Mouse (Mus musculus) brain, embryonic 14.5 days (tissue): ENCODE measurements around the gene Hcn2. TPM values are rescaled to one million over a fixed set of nuclear protein-coding genes. Genes with fewer than 3 reads are reported as not detected.
"Not testable (repeated sequence)": the region's sequence is repeated elsewhere in the genome, so short reads cannot be mapped to it uniquely, and the experiment has no call there.

Experiments
- DNase-seq: peaks from one replicate; pipeline ENCODE4 v3.0.0-alpha.2; 2011; ENCODE audit warnings: low read depth
- CTCF ChIP-seq: fragments of 200-500 bp; IDR thresholded peaks from 2 replicates; pipeline ENCODE4 v1.5.1; 2012; ENCODE audit warnings: inconsistent platforms, mild to moderate bottlenecking, moderate library complexity, borderline replicate concordance; ENCODE audit not compliant: insufficient read depth, insufficient read length; ENCODE audit errors: extremely low read depth
- POLR2A ChIP-seq: fragments of 200-500 bp; IDR thresholded peaks from 2 replicates; pipeline ENCODE4 v1.6.1; 2012; ENCODE audit warnings: mild to moderate bottlenecking, inconsistent platforms, borderline replicate concordance; ENCODE audit not compliant: poor library complexity, insufficient read depth, insufficient read length, severe bottlenecking; ENCODE audit errors: extremely low read depth
- polyA plus RNA-seq: library from polyadenylated mRNA; depleted of rRNA; stranded (reverse); fragments of >200 nt; gene quantifications from 2 replicates; pipeline ENCODE4 v1.2.3, GENCODE M21; 2012

Hcn2 gene
- polyA plus RNA-seq, 1 experiment, result 16.1 TPM

- no peak for DNase-seq
- TF ChIP-seq POLR2A (no peak), CTCF (no peak)
Measured at GRCm38 (mm10) chr10:79691986-79692548, 24.4 kb upstream of the Hcn2 start.

GRCm38 (mm10) chr10:79693580-79694378 is 22.7 kb upstream of the Hcn2 start:
- no peak for DNase-seq
- TF ChIP-seq CTCF, result no peak
- no peak for TF ChIP-seq POLR2A

- no peak for DNase-seq
- no peak for TF ChIP-seq POLR2A
- no peak for TF ChIP-seq CTCF
Measured at GRCm38 (mm10) chr10:79694379-79694655, 22.1 kb upstream of the Hcn2 start.

GRCm38 (mm10) chr10:79695231-79696128 is 21.0 kb upstream of the Hcn2 start:
- peak; percentile 78 for DNase-seq
- peak; percentile 83 for TF ChIP-seq CTCF
- TF ChIP-seq POLR2A, result no peak

- no peak for DNase-seq
- TF ChIP-seq POLR2A, result no peak
- TF ChIP-seq CTCF, result no peak
Measured at GRCm38 (mm10) chr10:79696129-79696651, 20.2 kb upstream of the Hcn2 start.

- no peak for DNase-seq
- no peak for TF ChIP-seq POLR2A
- TF ChIP-seq CTCF, result no peak
Measured at GRCm38 (mm10) chr10:79697916-79698315, 18.5 kb upstream of the Hcn2 start.

- no peak for TF ChIP-seq CTCF
- no peak for TF ChIP-seq POLR2A
- DNase-seq, result no peak
Measured at GRCm38 (mm10) chr10:79698459-79698858, 18.0 kb upstream of the Hcn2 start.

- DNase-seq, result no peak
Measured at GRCm38 (mm10) chr10:79700676-79701075, 15.8 kb upstream of the Hcn2 start.

GRCm38 (mm10) chr10:79701443-79702129 is 14.8 kb upstream of the Hcn2 start:
- DNase-seq, result no peak
- TF ChIP-seq CTCF (no peak), POLR2A (no peak)

More at GRCm38 (mm10) chr10:79700676-79701075, 15.8 kb upstream of the Hcn2 start:
- TF ChIP-seq POLR2A (no peak), CTCF (no peak)

- not testable (repeated sequence) for DNase-seq
Measured at GRCm38 (mm10) chr10:79702970-79703369, 13.5 kb upstream of the Hcn2 start.

- TF ChIP-seq CTCF, result no peak
- TF ChIP-seq POLR2A, result no peak
- no peak for DNase-seq
Measured at GRCm38 (mm10) chr10:79703541-79703940, 12.9 kb upstream of the Hcn2 start.

- TF ChIP-seq CTCF (peak; percentile 63; the same call in 1 of the 2 replicates), POLR2A (peak; percentile 95)
- peak; percentile 100 for DNase-seq
Measured at GRCm38 (mm10) chr10:79704065-79704969, 12.1 kb upstream of the Hcn2 start, which contains the start of gene Bsg. Bsg (plus strand) TSS chr10:79704491.
